Mouse (Mus musculus) ES-E14 (cell line): ENCODE results near the gene Rpl37a.

ENCODE experiments used
- CHD2 ChIP-seq: IDR thresholded peaks from 2 replicates; pipeline ENCODE4 v1.6.1; 2014; ENCODE audit warnings: mild to moderate bottlenecking, low read depth, low read length, inconsistent platforms
- HCFC1 ChIP-seq: IDR thresholded peaks from 2 replicates; pipeline ENCODE4 v1.6.1; 2012; ENCODE audit warnings: low read length, inconsistent platforms, borderline replicate concordance; ENCODE audit not compliant: insufficient read depth
- MAFK ChIP-seq: IDR thresholded peaks from 2 replicates; pipeline ENCODE4 v1.6.1; 2014; ENCODE audit warnings: mild to moderate bottlenecking, low read depth, low read length, inconsistent platforms; ENCODE audit not compliant: insufficient read depth
- ZC3H11A ChIP-seq: IDR thresholded peaks from 2 replicates; pipeline ENCODE4 v1.6.1; 2012; ENCODE audit warnings: low read depth, mild to moderate bottlenecking, inconsistent platforms, low read length, borderline replicate concordance
- ZNF384 ChIP-seq: IDR thresholded peaks from 2 replicates; pipeline ENCODE4 v1.6.1; 2012; ENCODE audit warnings: low read depth, low read length, inconsistent platforms

DNA sequence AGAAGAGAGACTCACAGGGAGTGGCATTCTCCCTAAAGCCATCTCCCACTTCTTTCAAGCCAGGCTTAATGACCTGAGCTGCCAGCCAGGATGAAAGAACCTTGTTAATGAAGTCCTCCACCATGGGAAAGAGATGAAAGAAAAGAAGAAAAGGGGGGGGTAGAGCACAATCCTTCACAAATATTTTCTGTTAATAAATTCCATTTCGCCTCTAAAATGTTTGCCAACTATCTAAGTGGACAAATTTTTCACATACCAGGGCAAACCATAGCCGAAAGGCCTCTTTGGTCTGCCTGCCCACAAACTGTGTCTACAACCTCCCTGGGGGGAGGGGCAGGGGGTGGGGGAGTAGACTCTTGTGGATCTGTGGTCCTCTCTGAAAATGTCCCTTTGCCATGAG, 44.7 kb downstream of the Rpl37a start:
- no peak for TF ChIP-seq MAFK
- TF ChIP-seq ZNF384: no peak
- TF ChIP-seq CHD2: no peak
- TF ChIP-seq HCFC1: no peak
- TF ChIP-seq ZC3H11A: no peak
